Mouse (Mus musculus): Measurements from ENCODE around the gene Psmb1. TPM values are rescaled to one million over a fixed set of nuclear protein-coding genes. Genes with fewer than 3 reads are reported as not detected.

Psmb1 gene
- polyA plus RNA-seq (2017; shearing (Covaris generic)) = 304 TPM

DNA sequence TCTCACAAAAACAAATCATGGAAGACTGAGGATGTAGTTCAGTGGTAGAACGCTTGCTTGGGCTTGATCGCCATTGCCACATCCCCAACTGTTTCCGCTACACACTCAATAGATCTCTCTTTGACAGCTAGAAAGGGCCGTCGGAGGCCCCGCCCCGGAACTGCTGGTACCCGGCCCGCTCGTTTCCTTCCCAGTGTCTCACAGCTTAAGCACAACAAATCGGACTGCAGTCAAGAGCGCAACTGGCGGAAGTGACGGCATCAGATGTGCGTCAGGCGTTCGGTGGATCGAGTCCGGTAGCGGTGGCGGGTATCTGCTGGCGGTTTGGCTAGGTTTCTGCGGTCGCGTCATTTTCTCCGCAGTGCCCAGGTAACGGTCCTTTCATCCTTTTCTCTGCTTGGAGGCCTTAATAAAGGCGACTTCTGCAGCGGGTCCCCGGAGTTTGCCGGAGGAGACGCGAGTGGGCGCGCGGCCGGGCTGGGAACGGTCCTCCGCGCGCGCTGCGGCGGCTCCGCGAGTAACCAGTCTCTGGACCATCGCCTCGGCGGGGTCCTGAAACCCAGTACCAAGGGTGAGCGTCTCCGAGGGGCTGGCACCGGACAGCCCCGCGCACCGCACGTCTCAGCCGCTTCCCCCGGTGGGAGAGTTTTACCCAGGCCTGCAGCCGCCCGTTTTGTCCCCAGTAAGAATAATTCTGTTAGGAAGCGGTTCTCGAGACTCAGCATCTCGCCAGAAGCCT is at the start of gene Psmb1, which contains the start of gene Tbp:
Gene Psmb1 (minus strand): TSS at position 96 of the 739 bp plus-strand sequence.
Gene Tbp (plus strand): TSS at position 233 of the 739 bp plus-strand sequence.

DNA sequence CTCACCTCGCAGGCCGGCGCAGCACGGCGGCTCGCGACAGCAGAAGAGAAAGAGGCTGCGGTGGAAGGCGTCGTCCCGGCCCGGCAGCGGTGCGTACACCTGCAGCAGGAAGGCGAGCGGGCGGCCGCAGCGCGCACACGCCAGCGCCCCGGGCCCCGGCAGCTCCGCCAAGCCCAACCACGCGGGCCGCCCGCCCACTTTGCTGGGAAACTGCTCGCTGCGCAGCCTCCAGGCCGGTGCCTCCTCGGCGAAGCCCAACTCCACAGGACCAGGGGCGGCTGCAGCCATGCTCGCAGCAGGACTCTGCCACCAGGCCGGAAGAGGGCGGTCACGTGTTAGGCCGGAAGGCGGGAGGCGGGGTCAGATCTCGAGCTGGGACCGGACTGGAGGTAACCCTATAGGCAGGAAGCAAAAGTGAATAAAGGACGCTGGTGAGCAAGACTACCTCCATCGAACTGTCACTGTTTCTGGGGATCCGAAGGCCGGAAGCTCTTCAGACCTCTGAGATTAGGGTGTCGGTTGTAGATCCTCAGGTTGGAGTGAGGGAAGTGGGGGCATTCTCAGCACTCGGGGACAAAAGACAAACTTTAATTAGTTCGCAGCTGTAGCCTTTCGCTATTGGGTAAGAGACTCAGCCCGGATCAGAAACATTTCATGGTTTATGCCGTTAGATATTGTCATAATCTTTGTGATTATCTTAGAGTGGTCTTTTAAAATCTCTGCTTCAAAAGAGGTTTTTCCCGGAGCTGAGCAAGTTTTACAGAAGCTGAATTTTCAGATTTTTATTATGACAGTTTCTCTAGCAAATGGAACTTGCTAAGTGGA is 27.6 kb upstream of the Psmb1 start, which contains the start of gene Pdcd2:
Gene Pdcd2 (minus strand): TSS at position 316 of the 825 bp plus-strand sequence.

Other genes with a start within 250 kb of the Psmb1 start
- 0.88 TPM for gene Dll1, start 122.9 kb downstream of the Psmb1 start, polyA plus RNA-seq (2017; shearing (Covaris generic))
- gene Fam120b, start 103.5 kb downstream of the Psmb1 start, polyA plus RNA-seq (2017; shearing (Covaris generic)) = 60.5 TPM
- gene Tbp, start 137 bp upstream of the Psmb1 start, polyA plus RNA-seq (2017; shearing (Covaris generic)) = 52.6 TPM
- gene Pdcd2, start 27.6 kb upstream of the Psmb1 start, polyA plus RNA-seq (2017; shearing (Covaris generic)) = 21.1 TPM
- 8.2 TPM for gene Prdm9, start 64.6 kb upstream of the Psmb1 start, polyA plus RNA-seq (2017; shearing (Covaris generic))
- 10.9 TPM for gene Chd1, start 205.2 kb upstream of the Psmb1 start, polyA plus RNA-seq (2017; shearing (Covaris generic))